Mouse (Mus musculus) kidney, postnatal 0 days (tissue): ENCODE measurements at regions not wholly inside any gene's neighbourhood (a gene's known extent, or its start where the extent isn't known, plus 50 kb on each side); places are given as distances from the start of the nearest gene placed in this dataset.

Source experiments
- ATAC-seq: fragments of 200-750 bp; cut with Nextera tagmentation; replicated peaks from 2 replicates; pipeline ENCODE4 v1.8.0; 2017; ENCODE audit warnings: low read depth, moderate number of reproducible peaks, moderate TSS enrichment, moderate library complexity; ENCODE audit not compliant: low FRiP score
- DNase-seq: peaks from one replicate; pipeline ENCODE4 v3.0.0-alpha.2; 2016; ENCODE audit warnings: low spot score
- H3K27ac ChIP-seq: fragments of 300-500 bp; sonication (generic); 2 replicates; pipeline ENCODE4 v1.5.1; 2014; ENCODE audit warnings: mild to moderate bottlenecking
- H3K27me3 ChIP-seq: fragments of 300-500 bp; sonication (generic); 2 replicates; pipeline ENCODE4 v1.6.1; 2014; ENCODE audit warnings: low read length, mixed read lengths; ENCODE audit not compliant: insufficient read depth
- H3K36me3 ChIP-seq: fragments of 300-500 bp; sonication (generic); 2 replicates; pipeline ENCODE4 v1.6.1; 2014; ENCODE audit warnings: low read length, mixed read lengths; ENCODE audit not compliant: insufficient read depth
- H3K4me1 ChIP-seq: fragments of 300-500 bp; sonication (generic); replicated peaks from 2 replicates; pipeline ENCODE4 v1.6.1; 2014; ENCODE audit warnings: antibody characterized with exemption, low read length, mixed read lengths; ENCODE audit not compliant: insufficient read depth
- H3K4me2 ChIP-seq: fragments of 300-500 bp; sonication (generic); 2 replicates; pipeline ENCODE4 v1.6.1; 2014; ENCODE audit warnings: mild to moderate bottlenecking, low read length, moderate library complexity, mixed read lengths
- H3K4me3 ChIP-seq: fragments of 300-500 bp; sonication (generic); replicated peaks from 2 replicates; pipeline ENCODE4 v1.5.1; 2014; ENCODE audit warnings: low read depth, low read length
- H3K9ac ChIP-seq: fragments of 300-500 bp; sonication (generic); 2 replicates; pipeline ENCODE4 v1.6.1; 2014; ENCODE audit warnings: low read depth, low read length
- H3K9me3 ChIP-seq: fragments of 300-500 bp; sonication (generic); replicated peaks from 2 replicates; pipeline ENCODE4 v1.6.1; 2016; ENCODE audit warnings: low read length, inconsistent platforms, mixed read lengths
- CTCF ChIP-seq: IDR thresholded peaks from 2 replicates; pipeline ENCODE4 v1.5.1; 2016; ENCODE audit warnings: antibody characterized with exemption, low read depth, mild to moderate bottlenecking, moderate library complexity
- WGBS: fragments of 180-500 bp; shearing (Covaris S2); extraction: QIAGEN DNeasy Blood & Tissue Kit; methylation state at CpG from one replicate; pipeline ENCODE4 v1.1.7; 2014; 5-methylcytosine and 5-hydroxymethylcytosine counted together

- no peaks in the 10 kb centered on the region for H3K36me3 ChIP-seq
- no peak for ATAC-seq
- 61% methylated on average over 1 of the region's 1 CpGs for WGBS
- no peak for TF ChIP-seq CTCF
- H3K9me3 ChIP-seq, result no peaks in the 10 kb centered on the region
- no peak overlapping the region for H3K4me2 ChIP-seq
- no peaks in the 10 kb centered on the region for H3K4me1 ChIP-seq
- no peak overlapping the region for H3K9ac ChIP-seq
- DNase-seq, result no peak
- no peak overlapping the region for H3K27ac ChIP-seq
- no peaks in the 10 kb centered on the region for H3K27me3 ChIP-seq
- H3K4me3 ChIP-seq, result no peak overlapping the region
These were observed 177.4 kb upstream of the Adgrl3 start for GRCm38 (mm10) chr5:80842531-80842930.

DNA sequence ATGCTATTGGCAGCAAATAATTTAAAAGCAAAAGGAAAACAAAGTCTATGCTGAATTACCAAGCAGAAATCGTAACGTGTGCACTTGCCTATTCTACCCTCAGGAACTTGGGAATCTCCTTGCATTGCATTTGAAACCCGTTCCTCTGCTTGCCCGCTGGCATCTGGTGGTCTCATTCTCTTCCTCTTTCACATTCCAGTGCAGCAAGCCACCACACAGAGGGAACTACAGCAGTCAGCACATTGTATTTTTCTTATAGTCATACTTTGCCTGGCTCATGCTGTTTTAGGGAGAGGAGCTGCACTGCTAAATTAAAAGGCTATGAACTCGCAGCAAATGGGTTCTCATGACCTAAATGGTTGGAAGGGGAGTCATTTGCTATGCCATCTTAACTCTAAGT lies 164.9 kb upstream of the Adgrl3 start:
- no peak for TF ChIP-seq CTCF
- Histone ChIP-seq H3K9me3 (no peaks in the 10 kb centered on the region), H3K4me1 (no peaks in the 10 kb centered on the region), H3K4me2 (no peak overlapping the region), H3K4me3 (no peak overlapping the region), H3K27ac (no peak overlapping the region), H3K27me3 (no peaks in the 10 kb centered on the region), H3K9ac (no peak overlapping the region), H3K36me3 (no peaks in the 10 kb centered on the region)
- DNase-seq (no peak), ATAC-seq (no peak)
- 84% methylated on average over 5 of the region's 5 CpGs for WGBS

- Histone ChIP-seq H3K27me3 (no peaks in the 10 kb centered on the region), H3K9ac (no peak overlapping the region), H3K4me2 (no peak overlapping the region), H3K9me3 (no peaks in the 10 kb centered on the region), H3K4me3 (no peak overlapping the region), H3K36me3 (no peaks in the 10 kb centered on the region), H3K4me1 (no peaks in the 10 kb centered on the region), H3K27ac (no peak overlapping the region)
- ATAC-seq (no peak), DNase-seq (no peak)
- TF ChIP-seq CTCF, result no peak
- WGBS, result 94% methylated on average over 2 of the region's 2 CpGs
These were observed 143.3 kb upstream of the Adgrl3 start for GRCm38 (mm10) chr5:80876600-80876999.

GRCm38 (mm10) chr5:80898230-80898629 lies 121.7 kb upstream of the Adgrl3 start:
- Histone ChIP-seq H3K36me3 (no peaks in the 10 kb centered on the region), H3K4me3 (no peak overlapping the region), H3K4me1 (no peaks in the 10 kb centered on the region), H3K27me3 (no peaks in the 10 kb centered on the region), H3K27ac (no peak overlapping the region), H3K9ac (no peak overlapping the region), H3K9me3 (no peaks in the 10 kb centered on the region), H3K4me2 (no peak overlapping the region)
- WGBS, result 58% methylated on average over 5 of the region's 5 CpGs
- DNase-seq, result peak; percentile 27
- no peak for TF ChIP-seq CTCF
- no peak for ATAC-seq

GRCm38 (mm10) chr5:80908771-80909170 lies 111.2 kb upstream of the Adgrl3 start:
- DNase-seq (no peak), ATAC-seq (no peak)
- Histone ChIP-seq H3K27me3 (no peaks in the 10 kb centered on the region), H3K36me3 (no peaks in the 10 kb centered on the region), H3K9ac (no peak overlapping the region), H3K4me3 (no peak overlapping the region), H3K27ac (no peak overlapping the region), H3K4me2 (no peak overlapping the region), H3K4me1 (no peaks in the 10 kb centered on the region), H3K9me3 (no peaks in the 10 kb centered on the region)
- WGBS, result 74% methylated on average over 6 of the region's 6 CpGs
- TF ChIP-seq CTCF, result no peak

- H3K4me3 ChIP-seq, result no peak overlapping the region
- no peak for ATAC-seq
- H3K36me3 ChIP-seq, result no peaks in the 10 kb centered on the region
- 66% methylated on average over 3 of the region's 3 CpGs for WGBS
- DNase-seq, result no peak
- H3K4me2 ChIP-seq, result no peak overlapping the region
- H3K27ac ChIP-seq, result no peak overlapping the region
- no peaks in the 10 kb centered on the region for H3K4me1 ChIP-seq
- H3K27me3 ChIP-seq, result no peaks in the 10 kb centered on the region
- H3K9ac ChIP-seq, result no peak overlapping the region
- H3K9me3 ChIP-seq, result no peaks in the 10 kb centered on the region
- no peak for TF ChIP-seq CTCF
These were observed 81.1 kb upstream of the Adgrl3 start for GRCm38 (mm10) chr5:80938791-80939190.

- no peak overlapping the region for H3K4me2 ChIP-seq
- no peaks in the 10 kb centered on the region for H3K9me3 ChIP-seq
- H3K4me3 ChIP-seq, result no peak overlapping the region
- no peaks in the 10 kb centered on the region for H3K4me1 ChIP-seq
- no peak for DNase-seq
- H3K27me3 ChIP-seq, result no peaks in the 10 kb centered on the region
- no peak overlapping the region for H3K27ac ChIP-seq
- 81% methylated on average over 3 of the region's 3 CpGs for WGBS
- no peaks in the 10 kb centered on the region for H3K36me3 ChIP-seq
- ATAC-seq, result peak; percentile 25; the same call in 1 of the 2 replicates
- no peak for TF ChIP-seq CTCF
- no peak overlapping the region for H3K9ac ChIP-seq
These were observed 67.9 kb upstream of the Adgrl3 start for GRCm38 (mm10) chr5:80951861-80952599.
